Mouse (Mus musculus): ENCODE results near the gene Wfdc6a. TPM values are rescaled to one million over a fixed set of nuclear protein-coding genes. Genes with fewer than 3 reads are reported as not detected.
"Not testable (repeated sequence)": the region's sequence is repeated elsewhere in the genome, so short reads cannot be mapped to it uniquely, and the experiment has no call there.

Wfdc6a gene
- total RNA-seq (2021), result not detected

DNA sequence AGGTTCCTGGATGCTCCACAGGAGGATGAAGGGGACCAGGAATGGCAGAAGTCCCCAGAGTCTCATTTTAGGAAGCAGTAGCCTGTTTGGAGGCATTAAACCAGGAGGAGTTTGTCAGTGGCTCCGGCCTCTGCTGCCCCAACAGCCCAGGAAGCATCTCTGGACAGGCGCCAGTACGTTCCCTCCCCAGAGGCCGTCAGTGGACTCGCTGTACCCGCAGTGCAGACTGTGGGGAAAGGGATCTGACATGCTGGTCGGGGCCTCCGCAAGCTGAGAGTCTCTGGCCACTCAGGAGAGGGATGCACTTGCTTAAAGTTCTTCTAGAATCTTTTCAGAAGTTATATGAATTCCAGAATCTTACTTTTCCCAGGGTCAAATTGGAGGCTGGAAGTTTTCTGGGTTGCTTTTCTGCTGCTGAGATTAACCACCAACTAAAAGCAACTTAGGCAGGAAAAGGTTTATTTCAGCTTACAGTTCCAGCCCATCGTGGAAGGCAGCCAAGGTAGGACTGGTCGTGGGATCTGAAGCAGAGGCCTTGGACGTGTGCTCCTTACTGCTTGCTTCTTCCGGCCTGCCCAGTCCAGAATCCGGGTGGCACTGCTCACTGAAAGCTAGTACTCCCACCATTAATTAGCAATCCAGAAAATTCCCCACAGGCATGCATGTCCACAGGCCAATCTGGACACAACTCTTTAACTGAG is at the start of gene Wfdc6a:
Gene Wfdc6a (minus strand): TSS at position 423 of the 701 bp plus-strand sequence.
- DNase-seq (ENCODE audit: low spot score in 2 of 2); intact Hi-C loops (cut with DNase I): not testable (repeated sequence)

DNA sequence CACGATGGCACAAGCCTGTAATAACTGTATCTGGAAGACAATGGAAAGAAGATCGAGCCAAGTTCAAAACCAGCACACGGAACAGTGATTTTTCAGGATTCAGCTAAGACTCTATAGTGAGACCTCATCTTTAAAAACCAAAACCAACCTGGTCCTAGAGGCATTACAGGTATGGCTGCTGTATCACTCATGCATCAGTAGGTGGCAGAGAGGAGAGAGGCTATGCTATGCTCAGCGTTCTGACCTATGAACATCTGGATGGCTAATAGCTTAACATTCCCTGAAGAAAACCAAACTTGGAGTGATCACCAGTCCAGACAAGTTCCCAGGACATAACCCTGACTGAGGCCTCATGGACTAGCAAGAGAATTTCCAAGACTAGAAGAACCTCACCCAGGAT is 36.5 kb upstream of the Wfdc6a start:
- intact Hi-C loops (cut with DNase I), result no loop called here
- DNase-seq (ENCODE audit: low spot score in 2 of 2), result no peak

DNA sequence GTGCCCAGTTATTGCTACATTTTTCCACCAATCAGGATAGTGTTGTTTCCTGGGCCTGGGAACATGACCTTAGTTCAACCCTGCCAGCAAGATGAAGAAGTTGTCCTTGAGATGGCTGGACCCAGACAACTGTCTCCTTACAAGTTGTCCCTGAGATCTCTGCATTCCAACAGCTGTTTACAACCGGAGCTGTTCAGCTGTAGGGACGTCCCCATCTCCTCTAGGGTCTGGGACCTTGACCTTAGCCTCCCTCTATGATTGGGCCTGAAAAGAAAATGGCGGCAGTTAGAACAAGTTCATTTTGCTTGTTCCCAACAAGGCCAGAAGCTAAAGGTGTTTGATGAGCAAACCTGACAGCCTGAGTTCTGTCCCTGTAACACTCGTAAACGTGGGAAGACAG is 33.8 kb upstream of the Wfdc6a start:
- intact Hi-C loops (cut with DNase I), result no loop called here

DNA sequence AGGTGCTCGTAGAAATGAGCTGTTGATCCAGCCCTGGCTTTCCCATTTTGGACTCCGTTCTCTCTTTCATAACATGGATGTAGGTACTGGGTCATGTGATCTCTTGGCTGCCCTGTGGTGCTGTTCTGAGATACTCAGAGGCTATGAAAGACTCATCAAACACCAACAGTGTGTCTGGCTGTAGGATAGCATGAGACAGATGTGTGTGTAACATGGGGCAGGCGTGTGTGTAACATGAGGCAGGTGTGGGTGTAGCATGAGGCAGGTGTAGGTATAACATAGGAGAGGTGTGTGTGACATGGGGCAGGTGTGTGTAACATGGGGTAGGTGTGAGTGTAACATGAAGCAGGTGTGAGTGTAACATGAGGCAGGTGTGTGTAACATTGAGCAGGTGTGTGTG is 30.1 kb upstream of the Wfdc6a start:
- intact Hi-C loops (cut with DNase I), result no loop called here
- no peak for DNase-seq (ENCODE audit: low spot score in 2 of 2)

More for the DNA sequence above, 33.8 kb upstream of the Wfdc6a start:
- DNase-seq (ENCODE audit: low spot score in 2 of 2), result no peak

DNA sequence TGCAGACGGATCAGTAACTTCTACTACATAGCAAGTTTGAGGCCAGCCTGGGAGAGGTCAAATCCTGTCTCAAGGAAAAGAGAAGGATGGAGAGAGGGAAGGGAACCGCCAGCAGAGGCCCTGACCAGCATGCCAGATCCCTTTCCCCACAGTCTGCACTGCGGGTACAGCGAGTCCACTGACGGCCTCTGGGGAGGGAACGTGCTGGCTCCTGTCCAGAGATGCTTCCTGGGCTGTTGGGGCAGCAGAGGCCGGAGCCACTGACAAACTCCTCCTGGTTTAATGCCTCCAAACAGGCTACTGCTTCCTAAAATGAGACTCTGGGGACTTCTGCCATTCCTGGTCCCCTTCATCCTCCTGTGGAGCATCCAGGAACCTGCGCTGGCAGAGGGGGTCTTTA is 28.2 kb upstream of the Wfdc6a start, which contains the start of the genes Wfdc6b and Wfdc8:
Gene Wfdc6b (plus strand): TSS at position 52 of the 400 bp plus-strand sequence.
Gene Wfdc8 (minus strand): TSS at position 156 of the 400 bp plus-strand sequence.
- intact Hi-C loops (cut with DNase I), result not testable (repeated sequence)

DNA sequence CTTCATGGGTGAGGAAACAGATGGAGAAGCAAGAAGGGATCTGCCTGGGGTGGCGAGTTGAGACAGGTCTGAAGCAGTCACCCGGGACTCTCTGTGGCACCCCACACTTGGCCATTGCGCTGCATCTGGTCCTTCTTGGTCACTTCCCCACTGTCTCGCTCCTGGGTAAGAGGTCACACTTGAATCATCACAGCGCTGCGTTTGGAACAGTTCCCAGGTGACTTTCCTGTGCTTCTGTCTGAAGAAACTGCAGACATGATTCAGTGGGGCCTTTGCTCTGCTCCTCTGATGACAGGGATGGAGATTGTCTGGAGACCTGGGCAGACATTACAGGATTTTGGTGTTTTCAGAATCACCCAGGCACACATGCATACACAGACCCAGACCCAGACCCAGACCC is 23.5 kb upstream of the Wfdc6a start:
- DNase-seq (ENCODE audit: low spot score in 2 of 2), result no peak
- intact Hi-C loops (cut with DNase I), result no loop called here

More for the DNA sequence above, 28.2 kb upstream of the Wfdc6a start, which contains the start of the genes Wfdc6b and Wfdc8:
- not testable (repeated sequence) for DNase-seq (ENCODE audit: low spot score in 2 of 2)

DNA sequence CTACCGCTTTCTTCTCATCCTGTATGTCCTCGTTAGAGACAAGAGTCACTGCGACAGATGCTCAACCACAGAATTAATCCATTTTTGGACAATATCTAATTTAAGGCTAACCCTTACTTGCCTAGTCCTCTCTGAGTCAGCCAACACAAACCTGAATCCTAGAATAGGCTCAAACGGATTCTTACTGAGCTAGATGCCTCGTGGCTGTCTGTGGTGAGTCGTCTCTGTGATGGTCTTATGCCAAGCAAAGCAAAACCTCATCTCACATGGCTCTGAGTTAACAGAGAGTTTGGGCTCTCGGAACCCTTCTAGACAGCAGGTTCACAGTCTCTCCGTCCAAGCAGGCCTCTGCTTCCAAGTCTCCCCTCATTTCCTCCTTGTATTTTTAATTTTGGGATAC is 19.2 kb upstream of the Wfdc6a start:
- intact Hi-C loops (cut with DNase I), result no loop called here
- DNase-seq (ENCODE audit: low spot score in 2 of 2), result no peak

DNA sequence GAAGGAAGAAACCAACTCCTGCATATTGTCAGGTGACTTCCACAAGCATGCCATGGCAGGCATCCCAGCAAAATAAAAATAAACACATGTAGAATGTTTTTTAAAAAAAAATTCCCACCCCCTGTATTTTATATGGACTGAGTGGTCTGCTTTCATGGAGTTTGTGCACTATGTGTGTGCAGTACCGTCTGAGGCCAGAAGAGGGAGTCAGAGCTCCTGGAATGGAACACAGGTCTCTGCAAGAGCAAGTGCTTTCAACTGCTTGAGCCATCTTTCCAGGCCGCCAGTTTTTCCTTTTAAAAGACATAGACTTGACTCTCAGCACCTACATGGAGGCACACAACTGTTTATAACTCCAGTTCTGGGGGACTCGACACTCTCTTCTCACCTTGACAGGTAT is 18.2 kb upstream of the Wfdc6a start:
- intact Hi-C loops (cut with DNase I), result no loop called here
- no peak for DNase-seq (ENCODE audit: low spot score in 2 of 2)

DNA sequence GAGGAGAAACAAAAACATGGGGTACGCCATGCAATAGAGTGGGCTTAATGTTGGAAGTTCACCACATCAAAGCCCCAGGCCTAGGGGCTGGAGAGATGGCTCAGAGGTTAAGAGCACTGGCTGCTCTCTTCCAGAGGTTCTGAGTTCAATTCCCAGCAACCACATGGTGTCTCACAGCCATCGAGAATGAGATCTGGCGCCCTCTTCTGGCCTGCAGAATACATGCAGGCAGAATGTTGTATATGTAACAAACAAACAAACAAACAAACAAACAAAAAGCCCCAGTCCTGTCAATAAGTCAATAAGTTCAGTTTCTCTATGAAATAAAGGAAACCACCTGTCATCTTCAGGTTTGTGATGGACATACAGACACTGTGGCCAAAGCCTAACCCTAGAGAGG is 14.9 kb upstream of the Wfdc6a start:
- DNase-seq (ENCODE audit: low spot score in 2 of 2), result no peak
- intact Hi-C loops (cut with DNase I), result no loop called here

DNA sequence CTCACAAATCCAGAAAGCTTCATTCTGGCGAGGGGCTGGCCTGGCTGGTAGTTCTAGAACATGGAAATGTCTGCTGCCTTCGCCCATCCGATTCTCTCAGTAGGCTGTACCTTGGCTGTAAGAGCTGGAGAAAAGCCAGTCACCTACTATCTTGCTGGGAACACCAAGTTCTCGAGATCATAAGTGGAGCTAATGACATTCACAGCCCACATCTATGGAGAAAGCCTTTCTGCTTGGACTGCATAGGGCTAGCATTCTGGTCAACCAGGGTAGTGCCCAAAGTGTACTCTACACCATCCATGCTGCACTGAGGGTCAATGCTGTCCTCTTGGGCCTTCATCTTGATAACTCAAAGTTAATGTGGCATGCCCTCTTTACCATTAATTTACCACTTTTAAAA is 8.2 kb upstream of the Wfdc6a start, which contains the start of gene Eppin:
Gene Eppin (minus strand): TSS at position 101 of the 400 bp plus-strand sequence.
- intact Hi-C loops (cut with DNase I), result no loop called here

DNA sequence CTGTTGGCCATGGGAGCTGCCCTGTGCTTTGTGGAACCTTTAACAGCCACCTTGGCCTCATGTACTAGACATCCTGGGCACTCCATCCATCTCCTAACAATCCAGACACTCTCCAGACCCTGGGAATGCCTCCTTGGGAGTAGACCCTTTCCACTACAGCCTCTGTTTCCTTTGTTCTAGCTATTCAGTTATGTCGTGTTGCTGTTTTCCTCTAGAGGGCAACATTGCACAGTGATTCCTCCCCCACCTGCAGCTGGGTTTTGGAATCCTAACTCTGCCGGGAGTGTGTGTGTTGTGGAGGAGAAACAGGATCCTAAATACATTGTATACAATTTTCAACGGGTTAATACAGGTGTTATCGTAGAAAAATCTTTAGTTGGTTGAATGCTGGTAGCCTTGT is 6.8 kb upstream of the Wfdc6a start:
- DNase-seq (ENCODE audit: low spot score in 2 of 2), result peak in 1 of 2 experiments; percentile 8
- intact Hi-C loops (cut with DNase I), result loop anchor here (1.0 kb wide), 1 partner anchor 134 kb away; no protein-coding TSS in a partner anchor

More for the DNA sequence above, 8.2 kb upstream of the Wfdc6a start, which contains the start of gene Eppin:
- DNase-seq (ENCODE audit: low spot score in 2 of 2), result no peak

DNA sequence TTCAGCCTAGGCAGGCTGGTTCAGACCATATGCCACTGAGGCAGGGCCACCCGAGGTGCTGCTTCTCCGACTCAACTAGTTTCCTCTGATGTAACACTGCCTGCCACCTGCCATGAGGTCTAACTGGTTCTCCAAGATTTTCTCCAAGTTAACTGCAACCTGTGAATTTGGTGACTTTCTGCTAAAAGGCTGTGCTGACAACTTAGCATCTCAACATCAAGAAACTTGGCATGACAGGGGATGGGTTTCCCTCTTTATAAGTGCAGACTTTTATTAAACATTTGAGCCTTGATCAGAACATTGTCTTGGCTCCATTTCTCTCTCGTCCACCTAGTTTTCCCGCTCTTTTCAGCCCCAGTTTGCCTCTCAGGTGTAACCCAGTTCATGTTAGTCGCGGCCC is 11.9 kb downstream of the Wfdc6a start, which contains the start of gene Spint3:
Gene Spint3 (minus strand): TSS at position 101 of the 400 bp plus-strand sequence.
- intact Hi-C loops (cut with DNase I), result not testable (repeated sequence)

DNA sequence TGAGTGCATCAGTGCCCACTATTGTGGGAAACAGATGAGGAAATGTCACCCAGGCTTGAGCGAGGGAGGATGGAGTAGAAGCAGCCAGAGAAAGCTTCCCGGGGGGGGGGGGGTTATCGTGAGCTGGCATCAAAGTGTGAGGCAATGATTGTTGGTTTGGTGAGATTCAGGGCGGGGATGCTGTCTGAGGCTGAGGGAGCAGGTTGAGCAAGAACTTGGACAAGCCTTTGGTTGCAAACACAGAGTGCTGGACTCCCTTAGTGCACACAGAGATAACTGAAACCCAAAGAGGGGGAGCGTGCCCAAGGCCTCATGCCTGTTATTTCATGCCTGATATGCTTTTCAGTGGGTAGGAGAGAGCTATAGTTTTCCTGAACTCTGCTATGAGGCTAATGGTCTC is 17.8 kb downstream of the Wfdc6a start:
- intact Hi-C loops (cut with DNase I), result no loop called here
- DNase-seq (ENCODE audit: low spot score in 2 of 2), result no peak

More for the DNA sequence above, 11.9 kb downstream of the Wfdc6a start, which contains the start of gene Spint3:
- DNase-seq (ENCODE audit: low spot score in 2 of 2), result not testable (repeated sequence)

DNA sequence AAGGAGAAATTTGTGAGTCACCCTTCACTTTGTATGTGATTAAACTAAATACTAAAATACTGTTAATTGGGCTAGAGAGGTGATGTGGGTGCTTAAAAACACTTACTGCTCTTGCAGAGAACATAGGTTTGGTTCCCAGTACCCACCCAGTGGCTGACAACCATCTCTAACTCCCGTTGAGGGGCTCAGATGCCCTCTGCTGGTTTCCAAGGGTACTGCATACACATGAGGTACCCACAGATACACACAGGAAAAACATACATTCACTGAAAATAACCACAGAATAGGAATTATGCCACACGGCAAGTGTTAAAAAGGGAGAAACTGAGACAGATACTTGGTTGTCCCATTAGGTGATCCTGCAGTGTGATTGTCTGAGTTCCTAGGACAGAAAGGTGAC is 18.2 kb downstream of the Wfdc6a start:
- no peak for DNase-seq (ENCODE audit: low spot score in 2 of 2)
- intact Hi-C loops (cut with DNase I), result no loop called here

DNA sequence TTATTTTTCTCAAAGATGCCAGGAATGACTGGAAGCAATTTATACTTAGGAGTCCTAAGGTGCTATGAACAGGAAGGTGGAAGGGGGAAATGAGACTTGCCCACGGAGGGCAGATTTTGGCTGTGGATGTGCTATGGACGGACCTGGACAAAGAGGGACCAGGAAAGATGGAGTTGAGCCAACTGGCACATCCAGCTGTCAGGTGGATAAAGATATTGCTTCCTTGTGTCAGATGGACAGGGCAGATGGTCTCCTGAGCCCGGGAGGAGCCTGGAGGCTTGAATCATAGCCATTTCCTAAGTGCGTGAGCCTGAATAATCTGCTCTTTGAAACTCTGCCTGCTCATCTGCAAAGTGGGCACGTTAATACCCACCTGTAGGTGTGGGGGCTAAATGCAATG is 20.9 kb downstream of the Wfdc6a start:
- DNase-seq (ENCODE audit: low spot score in 2 of 2), result no peak
- intact Hi-C loops (cut with DNase I), result loop anchor here (5.0 kb wide), 1 partner anchor 147 kb away; no protein-coding TSS in a partner anchor

DNA sequence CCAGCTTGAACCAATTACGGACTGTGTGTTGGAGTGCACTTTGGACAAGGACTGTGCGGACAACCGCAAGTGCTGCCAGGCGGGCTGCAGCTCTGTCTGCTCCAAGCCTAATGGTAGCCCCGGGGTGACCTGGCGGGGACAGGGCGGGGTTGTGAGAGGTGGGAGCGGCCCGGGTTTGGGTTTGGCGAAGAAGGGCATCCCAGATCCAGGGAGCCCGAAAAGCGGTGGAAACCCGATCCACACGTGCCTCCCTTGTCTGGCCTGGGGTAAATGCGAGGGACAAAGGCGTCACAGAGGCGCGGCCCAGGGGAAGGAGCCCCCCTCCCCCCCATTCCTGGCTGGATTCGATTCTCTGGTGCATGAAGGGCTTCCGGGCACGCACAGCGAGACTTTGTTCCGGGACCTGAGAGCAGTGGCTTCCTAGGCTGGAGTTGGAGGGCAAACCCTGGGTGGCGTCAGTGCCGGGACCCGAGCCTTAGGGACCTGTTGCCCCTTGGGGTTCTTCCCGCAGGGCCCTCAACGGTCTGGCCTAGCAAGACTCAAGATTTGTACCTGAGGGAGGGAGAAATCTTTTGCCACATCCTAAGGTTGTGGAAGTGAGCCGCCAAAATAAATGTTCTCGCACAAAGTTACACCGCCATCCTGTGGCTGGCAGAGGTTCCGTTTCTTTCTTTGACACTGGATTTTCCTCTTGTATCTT is 21.8 kb downstream of the Wfdc6a start:
- intact Hi-C loops (cut with DNase I), result loop anchor here (5.0 kb wide), 1 partner anchor 146 kb away; no protein-coding TSS in a partner anchor
- peak; percentile 36 to 43 for DNase-seq (ENCODE audit: low spot score in 2 of 2)

DNA sequence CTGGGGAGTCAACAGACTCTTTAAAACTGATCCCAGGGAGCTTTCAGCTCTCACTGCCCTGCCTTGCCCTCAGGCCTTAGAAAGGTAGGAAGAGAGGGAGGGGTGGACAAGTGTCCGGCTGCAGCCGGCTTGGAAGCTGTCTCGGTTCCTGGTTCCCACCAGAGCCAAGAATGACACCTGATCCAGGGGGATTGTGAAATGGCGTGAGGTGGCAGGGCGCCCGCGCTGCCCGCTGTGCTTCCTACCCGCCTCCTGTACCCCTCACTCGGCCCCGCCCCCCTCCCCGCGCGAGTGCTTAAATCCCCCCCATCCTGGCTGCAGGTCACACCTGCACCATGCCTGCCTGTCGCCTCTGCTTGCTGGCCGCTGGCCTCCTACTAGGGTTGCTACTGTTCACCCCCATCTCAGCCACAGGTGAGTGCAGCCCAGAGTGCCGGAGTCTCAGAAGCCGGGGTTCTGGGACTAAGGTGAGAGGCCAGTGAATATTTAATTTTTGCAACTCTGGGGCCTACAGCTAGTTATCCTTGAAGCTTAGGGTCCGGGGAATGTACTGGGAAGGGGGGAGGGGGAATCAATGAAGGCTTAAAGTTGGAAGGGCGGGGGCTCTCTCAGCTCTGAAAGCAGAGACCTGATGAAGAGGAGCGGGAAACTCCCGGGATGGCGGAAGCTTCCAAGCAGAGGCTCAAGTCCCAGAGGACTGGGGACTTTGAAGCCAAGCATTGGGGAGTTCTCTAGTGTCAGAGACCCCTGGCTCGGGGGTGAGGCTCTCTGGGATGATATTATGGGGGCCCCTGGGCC is 22.7 kb downstream of the Wfdc6a start, which contains the start of gene Wfdc2:
Gene Wfdc2 (plus strand): TSS at position 23 of the 798 bp plus-strand sequence.
- intact Hi-C loops (cut with DNase I), result loop anchor here (5.0 kb wide), 1 partner anchor 145 kb away; no protein-coding TSS in a partner anchor
- no peak for DNase-seq (ENCODE audit: low spot score in 2 of 2)

DNA sequence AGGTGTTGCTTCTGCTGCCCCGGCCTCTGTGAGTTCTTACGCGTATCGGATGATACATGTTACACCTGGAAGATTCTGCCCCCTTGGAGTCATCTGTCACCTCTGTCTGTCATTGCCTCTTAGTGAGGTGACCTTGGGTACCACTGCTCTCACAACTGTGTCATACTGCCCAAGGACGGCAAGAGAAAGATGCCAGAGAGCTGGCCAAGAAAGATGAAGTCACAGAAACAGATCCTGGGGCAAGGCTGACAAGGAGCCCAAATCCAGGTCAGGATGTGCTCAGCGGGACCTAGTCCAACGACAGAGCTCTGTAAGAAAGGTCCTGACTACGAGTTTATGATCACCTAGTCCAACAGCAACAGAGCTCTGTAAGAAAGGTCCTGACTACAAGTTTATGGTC is 25.1 kb downstream of the Wfdc6a start:
- intact Hi-C loops (cut with DNase I), result loop anchor here (5.0 kb wide), 1 partner anchor 143 kb away; no protein-coding TSS in a partner anchor
- DNase-seq (ENCODE audit: low spot score in 2 of 2), result no peak

DNA sequence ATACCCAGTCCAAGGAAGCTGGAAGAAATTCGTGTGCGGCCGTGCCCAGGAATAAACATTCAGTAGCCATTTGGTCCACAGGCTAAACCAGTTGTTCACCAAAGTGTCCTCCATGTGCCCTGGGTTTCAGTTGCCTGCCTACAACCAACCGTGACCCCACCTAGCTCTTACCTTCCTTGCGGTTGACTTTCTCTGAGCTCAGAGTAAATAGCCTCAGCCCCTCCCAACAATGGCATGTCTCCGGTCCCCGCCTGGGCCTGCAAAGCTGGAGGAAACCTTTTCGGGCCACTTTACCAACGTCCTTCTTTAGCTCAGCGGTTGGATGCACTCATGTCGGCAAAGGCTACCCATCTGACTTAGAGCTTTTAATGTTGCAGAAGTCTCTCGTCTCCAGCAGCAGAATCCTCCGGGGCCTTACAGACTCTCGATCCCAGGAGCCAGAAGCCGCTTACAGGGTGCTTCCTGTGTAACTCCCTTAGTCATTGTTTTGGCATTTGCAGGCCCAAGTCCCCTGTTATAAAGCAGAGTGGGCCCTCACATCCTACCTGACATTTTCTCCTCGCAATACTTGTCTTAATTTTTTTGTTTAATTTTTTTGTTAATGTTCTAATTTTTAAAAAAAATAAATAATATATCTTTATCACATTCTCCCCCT is 26.1 kb downstream of the Wfdc6a start:
- intact Hi-C loops (cut with DNase I), result loop anchor here (5.0 kb wide), 1 partner anchor 72 kb away; the partner anchor contains the start of gene Dbndd2
- no peak for DNase-seq (ENCODE audit: low spot score in 2 of 2)
